Mouse (Mus musculus) heart, adult 18-20 months (tissue): ENCODE measurements around the gene Cdc42ep5. TPM values are rescaled to one million over a fixed set of nuclear protein-coding genes. Genes with fewer than 3 reads are reported as not detected.
A peak's percentile ranks its signal among the peaks of the same experiment; 100 is the strongest.

Source experiments
- DNase-seq, 2 experiments: peaks; one replicate each; pipeline ENCODE4 v3.0.0; 2021 to 2022; ENCODE audit warnings: mixed read lengths in 1 of 2
- total RNA-seq, 2 experiments: library from RNA; stranded (reverse); gene quantifications; 2 replicates each; pipeline ENCODE4 v1.2.3; 2021

Cdc42ep5 gene
- total RNA-seq, 2 experiments from 2014 or later = 4.1 to 4.6 TPM

DNA sequence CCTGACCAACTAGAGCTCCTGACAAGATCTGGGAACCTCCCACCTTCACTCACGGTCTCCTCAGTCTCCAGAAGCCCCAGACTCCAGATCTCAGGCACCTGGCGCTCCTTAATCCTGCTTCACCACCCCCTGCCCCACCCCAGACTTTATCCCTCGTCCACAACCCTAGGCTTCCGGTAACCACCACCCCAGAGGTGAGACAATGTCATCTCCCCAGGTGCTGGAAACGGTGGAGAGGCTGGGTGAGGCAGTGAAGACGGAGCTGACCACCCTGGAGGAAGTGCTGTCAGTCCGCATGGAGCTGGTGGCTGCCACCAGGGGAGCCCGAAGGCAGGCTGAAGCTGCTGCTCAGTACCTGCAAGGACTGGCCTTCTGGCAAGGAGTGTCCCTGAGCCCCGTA, 39.4 kb downstream of the Cdc42ep5 start:
- DNase-seq = no peak

DNA sequence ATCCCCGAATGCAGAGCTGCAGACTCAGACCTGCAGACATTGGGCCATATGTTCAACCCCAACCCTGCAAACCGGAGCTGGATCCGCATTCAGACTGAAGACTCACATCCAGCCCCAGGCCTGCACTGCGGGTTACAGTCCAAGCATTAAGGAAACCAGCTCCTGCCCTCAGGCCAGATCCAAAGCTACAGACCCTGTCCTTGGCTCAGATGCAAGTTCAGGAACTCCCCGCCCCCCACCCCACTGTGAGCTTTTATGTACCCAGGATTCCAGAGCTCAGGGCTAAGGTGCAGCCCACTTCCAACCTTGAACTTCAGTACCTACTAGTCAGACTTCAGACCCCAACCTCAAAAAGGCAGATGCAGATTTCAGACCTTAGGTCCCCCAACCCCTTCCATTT, 39.8 kb downstream of the Cdc42ep5 start:
- DNase-seq = no peak

DNA sequence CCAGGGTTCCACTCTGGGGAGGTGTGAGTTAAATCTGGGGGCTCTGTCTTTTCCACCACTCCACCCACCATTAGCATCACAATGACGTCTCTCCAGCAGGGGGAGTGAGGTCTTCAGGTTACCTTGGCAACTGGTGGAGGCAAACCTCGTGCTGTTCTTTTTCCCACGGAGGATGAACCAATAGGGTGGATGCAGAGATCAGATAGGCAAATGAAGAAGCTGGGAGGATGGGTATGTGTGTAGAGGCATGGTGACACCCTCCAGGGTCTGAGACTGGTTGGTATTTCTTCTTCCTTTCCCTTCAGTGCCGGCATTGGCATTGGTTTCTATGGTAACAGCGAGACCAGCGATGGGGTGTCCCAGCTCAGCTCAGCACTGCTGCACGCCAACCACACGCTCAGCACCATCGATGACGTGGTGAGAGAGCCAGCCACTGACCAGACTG, 40.3 kb downstream of the Cdc42ep5 start:
- peak in 1 of 2 experiments; percentile 45 for DNase-seq

DNA sequence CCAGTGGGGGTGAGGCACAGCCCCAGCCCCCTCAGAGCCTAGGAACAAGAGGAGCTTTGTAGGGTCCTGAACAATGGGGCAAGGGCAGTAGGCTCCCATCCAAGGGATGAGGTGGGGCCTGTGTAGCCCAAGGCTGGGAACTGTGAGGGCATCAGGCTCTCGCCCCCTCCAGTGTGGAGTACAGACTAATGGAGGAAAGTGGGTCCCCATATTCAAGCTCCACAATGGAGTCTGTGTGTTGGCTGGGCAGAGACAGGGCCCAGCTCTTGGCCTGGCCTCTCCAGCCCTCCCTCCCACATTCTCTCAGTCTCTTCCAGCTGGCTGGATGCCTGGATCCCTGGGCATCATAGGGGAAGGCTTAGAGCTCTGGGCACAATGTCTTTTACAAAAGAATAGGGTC, 40.9 kb downstream of the Cdc42ep5 start:
- DNase-seq = peak; percentile 57 to 71

DNA sequence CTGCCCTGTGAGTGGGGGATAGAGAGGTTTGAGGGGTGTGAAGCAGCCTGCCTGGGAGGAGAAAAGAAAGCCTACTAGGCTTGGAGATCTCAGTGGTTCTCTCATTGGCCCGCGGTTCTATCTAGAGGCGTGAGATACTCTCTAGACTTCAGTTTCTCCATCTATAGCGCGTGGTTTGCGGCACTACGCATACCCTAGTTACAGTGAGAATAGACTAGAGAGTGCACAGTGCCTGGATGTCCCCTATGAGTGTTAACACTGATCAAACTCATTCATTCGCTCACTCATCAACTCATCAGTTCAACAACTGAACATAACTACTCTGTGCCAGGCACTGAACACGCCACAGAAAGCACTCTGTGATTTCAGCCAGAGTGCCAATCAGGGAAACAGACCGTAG, 41.9 kb downstream of the Cdc42ep5 start:
- no peak for DNase-seq

DNA sequence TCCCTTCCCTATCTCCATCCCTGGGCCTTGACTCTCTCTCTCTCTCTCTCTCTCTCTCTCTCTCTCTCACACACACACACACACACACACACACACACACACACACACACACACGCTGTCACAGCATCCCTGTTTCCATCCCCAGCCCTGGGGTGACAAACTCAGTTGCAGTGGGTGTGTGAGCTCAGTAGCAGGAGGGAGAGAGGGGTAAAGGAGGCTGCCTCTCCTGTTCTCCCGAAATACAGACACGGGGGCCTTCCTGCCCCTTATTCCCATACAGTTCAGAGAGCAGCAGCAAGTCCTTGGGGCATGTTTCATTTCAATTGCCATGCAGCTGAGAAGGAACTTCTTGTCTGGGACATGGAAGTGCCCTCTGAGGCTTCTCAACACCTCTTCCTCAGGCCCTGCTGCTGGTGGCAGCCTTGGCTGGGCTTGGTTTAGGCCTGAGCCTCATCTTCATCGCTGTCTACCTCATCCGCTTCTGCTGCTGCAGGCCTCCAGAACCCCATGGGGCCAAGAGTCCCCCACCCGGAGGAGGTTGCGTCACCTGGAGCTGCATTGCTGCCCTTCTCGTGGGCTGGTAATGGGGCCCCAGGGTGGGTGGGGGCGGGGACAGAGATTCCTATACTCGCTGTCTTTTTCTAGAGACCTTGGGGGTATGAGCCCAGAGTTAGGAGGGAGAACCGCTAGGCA, 42.4 kb downstream of the Cdc42ep5 start:
- DNase-seq = no peak

DNA sequence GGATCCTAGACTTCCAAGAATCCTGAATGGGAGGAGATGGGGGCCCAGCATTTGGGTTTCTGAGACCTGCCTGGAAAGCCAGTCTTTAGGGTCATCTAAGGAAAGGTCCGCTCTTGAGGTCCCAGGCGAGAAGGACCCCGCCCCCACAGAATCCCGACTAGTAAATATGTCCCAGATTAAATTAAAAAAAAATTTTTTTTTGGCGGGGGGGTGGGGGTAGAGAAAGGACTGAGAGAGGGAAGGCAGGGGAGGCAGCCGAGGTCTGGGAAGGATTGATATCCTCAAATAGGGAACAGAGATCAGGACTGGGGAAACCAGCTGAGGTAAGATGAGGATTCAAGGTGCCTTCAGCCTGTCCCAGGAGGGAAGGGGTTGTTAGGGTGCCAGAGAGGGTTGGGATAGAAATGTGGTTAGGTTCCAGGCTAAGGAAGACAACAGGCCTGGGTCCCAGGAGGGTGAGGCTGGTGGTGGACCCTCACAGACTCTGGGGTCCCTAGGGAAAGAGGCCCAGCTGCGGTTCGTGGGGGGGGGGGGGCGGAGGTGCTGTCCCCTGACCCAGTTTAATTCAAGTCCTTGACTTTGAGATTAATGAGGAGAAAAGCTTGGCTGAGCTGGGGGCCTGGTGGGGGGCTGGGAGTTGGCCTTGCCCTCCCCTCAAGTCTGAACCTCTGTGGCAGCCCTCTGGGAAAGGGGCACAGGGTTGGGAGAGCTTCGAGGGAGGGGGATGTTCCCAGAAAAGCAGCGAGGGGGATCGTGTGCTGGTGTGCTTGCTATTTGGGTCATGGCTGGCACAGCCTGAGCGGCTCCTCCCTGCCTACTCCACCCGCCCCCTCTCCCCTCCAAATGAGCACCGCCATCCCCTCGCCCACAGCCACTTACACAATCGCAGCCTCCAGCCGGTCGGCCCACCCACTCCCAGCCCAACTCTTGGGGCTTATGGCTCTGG, 44.4 kb downstream of the Cdc42ep5 start:
- DNase-seq = no peak

DNA sequence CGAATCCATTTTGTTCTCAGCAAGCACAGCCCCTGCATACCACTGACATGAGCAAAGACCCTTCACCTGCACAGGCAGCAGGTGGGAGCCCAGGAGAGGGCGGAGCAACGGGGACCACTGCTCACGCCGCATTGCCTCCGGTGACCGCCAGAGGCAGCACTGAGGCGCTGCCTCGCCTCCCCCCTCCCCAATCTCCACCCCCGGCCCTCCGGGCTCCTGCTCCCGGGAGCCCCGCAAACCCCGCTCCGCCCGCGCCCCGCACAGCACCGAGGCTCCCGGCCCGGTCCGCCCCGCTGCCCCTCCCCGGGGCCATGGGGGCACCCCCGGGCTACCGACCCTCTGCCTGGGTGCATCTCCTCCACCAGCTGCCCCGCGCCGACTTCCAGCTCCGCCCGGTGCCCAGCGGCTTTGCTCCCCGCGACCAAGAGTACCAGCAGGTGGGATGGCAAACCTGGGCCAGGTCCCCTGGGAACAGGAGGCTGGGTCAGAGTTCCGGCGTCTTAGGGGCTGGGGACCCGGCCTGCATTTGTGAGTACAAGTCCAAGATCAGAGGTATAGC, 45.2 kb downstream of the Cdc42ep5 start, which contains the start of gene Ttyh1:
Ttyh1 (plus strand) TSS at position 65 of the 559 bp plus-strand sequence.
- DNase-seq = no peak

DNA sequence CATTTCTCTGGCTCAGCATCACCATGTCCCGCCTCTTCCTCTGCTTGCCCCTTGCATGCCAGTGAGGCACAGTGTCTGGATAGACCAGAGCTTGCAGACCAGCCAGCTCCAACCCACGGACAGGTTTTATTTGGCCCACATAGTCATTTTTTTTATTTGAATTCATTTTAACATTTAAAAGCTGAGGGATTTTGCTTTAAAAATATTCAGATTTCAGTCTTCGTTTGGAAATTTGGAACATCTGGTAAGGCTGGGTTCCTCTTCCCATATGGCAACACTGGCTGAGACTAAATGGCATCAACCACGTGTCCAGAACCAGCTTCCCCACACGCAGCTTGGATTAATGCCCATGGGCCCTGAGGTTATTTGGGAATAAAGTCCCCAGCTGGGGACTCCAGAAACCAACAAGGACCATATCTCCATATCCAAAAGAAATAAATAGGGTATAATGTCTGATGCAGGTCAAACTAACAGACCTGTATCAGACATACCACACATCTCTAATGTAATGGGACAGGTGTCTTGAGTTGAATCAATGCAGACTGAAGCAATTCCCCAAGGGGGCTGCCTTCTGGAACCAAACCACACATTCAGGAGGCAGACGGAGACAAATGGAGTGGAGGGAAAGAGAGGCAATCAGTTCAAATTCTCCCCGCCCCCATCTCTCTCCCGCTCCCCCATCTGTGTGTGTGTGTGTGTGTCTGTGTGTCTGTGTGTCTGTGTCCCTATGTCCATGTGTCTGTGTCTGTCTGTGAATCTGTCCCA, 47.4 kb downstream of the Cdc42ep5 start:
- DNase-seq = no peak

DNA sequence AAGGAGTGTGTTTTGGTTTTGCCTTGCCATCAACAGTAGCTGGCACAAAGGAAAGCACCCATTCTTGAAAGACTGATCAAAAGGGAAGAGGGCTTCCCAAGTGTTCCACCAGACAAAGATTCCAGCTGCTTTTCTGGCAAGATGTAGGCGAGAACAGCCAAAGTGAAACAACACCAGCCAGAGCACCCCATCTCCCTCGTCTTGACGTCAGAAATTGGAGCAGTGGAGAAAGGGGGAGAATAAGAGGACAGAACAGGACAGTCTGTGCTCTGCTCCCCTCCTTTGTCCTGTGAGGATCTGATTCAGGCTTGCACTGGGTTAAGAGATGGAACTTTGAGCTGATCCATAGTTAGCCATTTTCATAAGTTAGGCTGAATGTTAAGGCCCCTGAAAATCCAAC, 52.9 kb downstream of the Cdc42ep5 start:
- peak in 1 of 2 experiments; percentile 39 for DNase-seq

DNA sequence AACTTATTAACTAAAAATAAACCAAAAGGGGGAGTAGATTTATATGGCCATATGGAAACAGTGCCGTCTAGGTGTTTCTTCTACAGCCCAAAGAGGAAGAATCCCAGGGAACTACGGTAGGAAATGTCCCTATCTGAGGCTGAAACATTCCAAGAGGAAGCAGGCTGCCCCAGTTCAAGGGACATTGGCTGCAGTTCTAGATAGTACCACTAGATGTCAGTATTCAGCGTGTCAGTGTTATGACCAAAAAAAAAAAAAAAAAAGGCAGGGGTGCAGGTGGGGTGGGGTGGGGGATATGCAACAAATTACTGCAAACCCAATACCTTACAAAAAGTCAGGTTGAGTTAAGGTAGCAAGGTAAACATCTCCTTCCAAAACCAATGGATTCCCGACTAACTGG, 61.2 kb downstream of the Cdc42ep5 start:
- peak; percentile 25 to 65 for DNase-seq

Other genes with a start within 250 kb of the Cdc42ep5 start
- under 1 TPM; 0.30 to 0.33 TPM for gene Lilra6, start 249.4 kb downstream of the Cdc42ep5 start, total RNA-seq
- gene Lair1, start 101.7 kb downstream of the Cdc42ep5 start, total RNA-seq = 1 to 10 TPM in 1 of 2 experiments, under 1 TPM in 1; 0.89 to 1.1 TPM
- under 1 TPM; 0.69 to 0.92 TPM for gene Ttyh1, start 45.5 kb downstream of the Cdc42ep5 start, total RNA-seq
- 10 to 100 TPM; 21.2 to 31.9 TPM for gene Leng8, start 27.8 kb downstream of the Cdc42ep5 start, total RNA-seq
- 1 to 10 TPM; 2.6 TPM for gene Leng9, start 14.5 kb downstream of the Cdc42ep5 start, total RNA-seq
- gene Lilra5, start 72.9 kb upstream of the Cdc42ep5 start, total RNA-seq = 1 to 10 TPM in 1 of 2 experiments, under 1 TPM in 1; 0.69 to 1.3 TPM
- gene Ncr1, start 172.9 kb upstream of the Cdc42ep5 start, total RNA-seq = under 1 TPM; 0.18 to 0.30 TPM
- under 1 TPM; 0.21 to 0.50 TPM for gene Gp6, start 232.9 kb upstream of the Cdc42ep5 start, total RNA-seq